Mouse (Mus musculus): Measurements from ENCODE around the gene Reg4. TPM values are rescaled to one million over a fixed set of nuclear protein-coding genes. Genes with fewer than 3 reads are reported as not detected.

The Reg4 gene
- polyA plus RNA-seq, 2 experiments = not detected

- no peak overlapping the region for H3K9ac ChIP-seq (replicated peaks)
- H3K4me1 ChIP-seq (replicated peaks; ENCODE audit: control insufficient read depth in 2 of 2, insufficient read depth in 2 of 2, low read length in 1 of 2) = peaks cover 0 to 17% of the 10 kb centered on the region in 2 experiments; a peak in 3 of 4 replicates
- no peaks in the 10 kb centered on the region for H3K36me3 ChIP-seq (replicated peaks; ENCODE audit: control insufficient read depth, insufficient read depth, low read depth)
- H3K4me3 ChIP-seq (ENCODE audit: insufficient read depth in 1 of 2, low read depth in 2 of 2, low read length in 2 of 2) = no peak overlapping the region
- no peaks in the 10 kb centered on the region for H3K27me3 ChIP-seq (ENCODE audit: control insufficient read depth, insufficient read depth, low read length)
- H3K9me3 ChIP-seq (ENCODE audit: control insufficient read depth, low read length) = no peaks in the 10 kb centered on the region
- no peak overlapping the region for H3K4me2 ChIP-seq (ENCODE audit: low read depth)
- DNase-seq (ENCODE audit: low read depth in 3 of 3, low spot score in 3 of 3) (no peak), ATAC-seq (ENCODE audit: insufficient read depth) (peak; percentile 55)
- no peak overlapping the region for H3K27ac ChIP-seq
- TF ChIP-seq CTCF (IDR thresholded peaks at IDR 0.05; ENCODE audit: low read depth) (no peak), EP300 (IDR thresholded peaks at IDR 0.05; ENCODE audit: low read depth) (no peak)
- WGBS (ENCODE audit: insufficient replicate concordance) = 63% methylated on average over 8 of the region's 8 CpGs
Observed at GRCm38 (mm10) chr3:98242458-98243037, 20.6 kb downstream of the Reg4 start.

GRCm38 (mm10) chr3:98245892-98246291 lies 23.9 kb downstream of the Reg4 start:
- Histone ChIP-seq H3K27ac (no peak overlapping the region), H3K27me3 (ENCODE audit: control insufficient read depth, insufficient read depth, low read length) (no peaks in the 10 kb centered on the region), H3K4me1 (replicated peaks; ENCODE audit: control insufficient read depth in 2 of 2, insufficient read depth in 2 of 2, low read length in 1 of 2) (peaks cover 0 to 17% of the 10 kb centered on the region in 2 experiments; a peak in 3 of 4 replicates), H3K9me3 (ENCODE audit: control insufficient read depth, low read length) (no peaks in the 10 kb centered on the region), H3K4me2 (ENCODE audit: low read depth) (no peak overlapping the region), H3K9ac (replicated peaks) (no peak overlapping the region), H3K36me3 (replicated peaks; ENCODE audit: control insufficient read depth, insufficient read depth, low read depth) (no peaks in the 10 kb centered on the region), H3K4me3 (ENCODE audit: insufficient read depth in 1 of 2, low read depth in 2 of 2, low read length in 2 of 2) (no peak overlapping the region)
- TF ChIP-seq EP300 (IDR thresholded peaks at IDR 0.05; ENCODE audit: low read depth) = no peak
- no peak for TF ChIP-seq CTCF (IDR thresholded peaks at IDR 0.05; ENCODE audit: low read depth)
- 15% methylated on average over 8 of the region's 8 CpGs for WGBS (ENCODE audit: insufficient replicate concordance)
- no peak for DNase-seq (ENCODE audit: low read depth in 3 of 3, low spot score in 3 of 3)
- ATAC-seq (ENCODE audit: insufficient read depth) = no peak

GRCm38 (mm10) chr3:98246985-98247751 lies 25.2 kb downstream of the Reg4 start:
- 44% methylated on average over 7 of the region's 7 CpGs for WGBS (ENCODE audit: insufficient replicate concordance)
- no peaks in the 10 kb centered on the region for H3K9me3 ChIP-seq (ENCODE audit: control insufficient read depth, low read length)
- H3K4me2 ChIP-seq (ENCODE audit: low read depth) = no peak overlapping the region

GRCm38 (mm10) chr3:98249378-98249777 lies 27.4 kb downstream of the Reg4 start:
- H3K9me3 ChIP-seq (ENCODE audit: control insufficient read depth, low read length) = no peaks in the 10 kb centered on the region
- peaks cover 0 to 16% of the 10 kb centered on the region in 2 experiments; a peak in 3 of 4 replicates for H3K4me1 ChIP-seq (replicated peaks; ENCODE audit: control insufficient read depth in 2 of 2, insufficient read depth in 2 of 2, low read length in 1 of 2)
- DNase-seq (ENCODE audit: low read depth in 3 of 3, low spot score in 3 of 3) = no peak
- no peaks in the 10 kb centered on the region for H3K36me3 ChIP-seq (replicated peaks; ENCODE audit: control insufficient read depth, insufficient read depth, low read depth)
- no peak for TF ChIP-seq CTCF (IDR thresholded peaks at IDR 0.05; ENCODE audit: low read depth)
- no peak for TF ChIP-seq EP300 (IDR thresholded peaks at IDR 0.05; ENCODE audit: low read depth)
- H3K4me3 ChIP-seq (ENCODE audit: insufficient read depth in 1 of 2, low read depth in 2 of 2, low read length in 2 of 2) = no peak overlapping the region
- H3K9ac ChIP-seq (replicated peaks) = no peak overlapping the region
- no peak for ATAC-seq (ENCODE audit: insufficient read depth)
- no peaks in the 10 kb centered on the region for H3K27me3 ChIP-seq (ENCODE audit: control insufficient read depth, insufficient read depth, low read length)
- no peak overlapping the region for H3K4me2 ChIP-seq (ENCODE audit: low read depth)
- H3K27ac ChIP-seq = no peak overlapping the region
- 55% methylated on average over 2 of the region's 2 CpGs for WGBS (ENCODE audit: insufficient replicate concordance)

More at GRCm38 (mm10) chr3:98246985-98247751, 25.2 kb downstream of the Reg4 start:
- Histone ChIP-seq H3K9ac (replicated peaks) (no peak overlapping the region), H3K27me3 (ENCODE audit: control insufficient read depth, insufficient read depth, low read length) (no peaks in the 10 kb centered on the region), H3K27ac (no peak overlapping the region), H3K36me3 (replicated peaks; ENCODE audit: control insufficient read depth, insufficient read depth, low read depth) (no peaks in the 10 kb centered on the region), H3K4me1 (replicated peaks; ENCODE audit: control insufficient read depth in 2 of 2, insufficient read depth in 2 of 2, low read length in 1 of 2) (peaks cover 0 to 17% of the 10 kb centered on the region in 2 experiments; a peak in 3 of 4 replicates), H3K4me3 (ENCODE audit: insufficient read depth in 1 of 2, low read depth in 2 of 2, low read length in 2 of 2) (no peak overlapping the region)
- ATAC-seq (ENCODE audit: insufficient read depth) (peak; percentile 45; the same call in 1 of the 2 replicates), DNase-seq (ENCODE audit: low read depth in 3 of 3, low spot score in 3 of 3) (no peak)
- TF ChIP-seq EP300 (IDR thresholded peaks at IDR 0.05; ENCODE audit: low read depth) (no peak), CTCF (IDR thresholded peaks at IDR 0.05; ENCODE audit: low read depth) (no peak)

GRCm38 (mm10) chr3:98249833-98250448 lies 28.0 kb downstream of the Reg4 start:
- no peak overlapping the region for H3K27ac ChIP-seq
- no peak overlapping the region for H3K4me2 ChIP-seq (ENCODE audit: low read depth)
- TF ChIP-seq CTCF (IDR thresholded peaks at IDR 0.05; ENCODE audit: low read depth) = no peak
- TF ChIP-seq EP300 (IDR thresholded peaks at IDR 0.05; ENCODE audit: low read depth) = no peak
- H3K4me3 ChIP-seq (ENCODE audit: insufficient read depth in 1 of 2, low read depth in 2 of 2, low read length in 2 of 2) = no peak overlapping the region
- H3K27me3 ChIP-seq (ENCODE audit: control insufficient read depth, insufficient read depth, low read length) = no peaks in the 10 kb centered on the region
- DNase-seq (ENCODE audit: low read depth in 3 of 3, low spot score in 3 of 3) (no peak), ATAC-seq (ENCODE audit: insufficient read depth) (no peak)
- H3K4me1 ChIP-seq (replicated peaks; ENCODE audit: control insufficient read depth in 2 of 2, insufficient read depth in 2 of 2, low read length in 1 of 2) = peaks cover 0 to 16% of the 10 kb centered on the region in 2 experiments; a peak in 3 of 4 replicates
- H3K9me3 ChIP-seq (ENCODE audit: control insufficient read depth, low read length) = no peaks in the 10 kb centered on the region
- 60% methylated on average over 11 of the region's 11 CpGs for WGBS (ENCODE audit: insufficient replicate concordance)
- H3K36me3 ChIP-seq (replicated peaks; ENCODE audit: control insufficient read depth, insufficient read depth, low read depth) = no peaks in the 10 kb centered on the region
- no peak overlapping the region for H3K9ac ChIP-seq (replicated peaks)
